Mouse (Mus musculus) MEL (cell line): ENCODE data around the gene Atp6v0e. TPM values are rescaled to one million over a fixed set of nuclear protein-coding genes. Genes with fewer than 3 reads are reported as not detected.

Experiments used
- DNase-seq: peaks from one replicate; pipeline ENCODE4 v3.0.0; 2011; ENCODE audit warnings: low read depth, low spot score
- H3K27ac ChIP-seq: 2 replicates; pipeline ENCODE4 v1.5.1; 2012; ENCODE audit warnings: low read depth, mild to moderate bottlenecking, control low read depth, low read length, moderate library complexity; ENCODE audit not compliant: control insufficient read depth
- H3K27me3 ChIP-seq, 2 experiments: fragments of 150-350 bp in 1 of 2; sonication (generic) in 1 of 2; 2 replicates each; pipeline ENCODE4 v1.6.1; 2012; ENCODE audit warnings: low read length in 2 of 2, mild to moderate bottlenecking in 2 of 2, improper control_type of control experiment in 1 of 2, moderate library complexity in 1 of 2; ENCODE audit not compliant: insufficient read depth in 2 of 2, control insufficient read depth in 1 of 2
- H3K36me3 ChIP-seq, 2 experiments: 2 replicates each; pipeline ENCODE4 v1.6.1; 2012 to 2014; ENCODE audit warnings: low read length in 2 of 2, improper control_type of control experiment in 1 of 2, inconsistent platforms in 1 of 2, mild to moderate bottlenecking in 1 of 2; ENCODE audit not compliant: insufficient read depth in 2 of 2, control insufficient read depth in 1 of 2
- H3K4me1 ChIP-seq, 2 experiments: fragments of 150-350 bp in 1 of 2; sonication (generic) in 1 of 2; 2 replicates each; pipeline ENCODE4 v1.6.1; 2012; ENCODE audit warnings: low read length in 2 of 2, improper control_type of control experiment in 1 of 2, mild to moderate bottlenecking in 1 of 2; ENCODE audit not compliant: insufficient read depth in 2 of 2, control insufficient read depth in 1 of 2
- H3K4me3 ChIP-seq, 2 experiments: fragments of 150-350 bp in 1 of 2; sonication (generic) in 1 of 2; 2 replicates each; pipeline ENCODE4 v1.5.1; 2012; ENCODE audit warnings: low read depth in 2 of 2, low read length in 2 of 2, mild to moderate bottlenecking in 2 of 2, moderate library complexity in 2 of 2, control low read depth in 1 of 2, improper control_type of control experiment in 1 of 2; ENCODE audit not compliant: control insufficient read depth in 1 of 2, insufficient read depth in 1 of 2
- H3K79me2 ChIP-seq: 2 replicates; pipeline ENCODE4 v1.6.1; 2012; ENCODE audit warnings: mild to moderate bottlenecking, low read length, moderate library complexity; ENCODE audit not compliant: control insufficient read depth, poor library complexity, insufficient read depth
- H3K9ac ChIP-seq: 2 replicates; pipeline ENCODE4 v1.6.1; 2012; ENCODE audit warnings: low read depth, mild to moderate bottlenecking, control low read depth, low read length, moderate library complexity; ENCODE audit not compliant: control insufficient read depth, poor library complexity, severe bottlenecking
- H3K9me3 ChIP-seq: fragments of 150-350 bp; sonication (generic); replicated peaks from 2 replicates; pipeline ENCODE4 v1.6.1; 2012; ENCODE audit warnings: mild to moderate bottlenecking, low read length, improper control_type of control experiment, moderate library complexity; ENCODE audit not compliant: insufficient read depth
- BHLHE40 ChIP-seq: IDR thresholded peaks from 2 replicates; pipeline ENCODE4 v1.6.1; 2012; ENCODE audit warnings: low read depth, mild to moderate bottlenecking, inconsistent platforms, low read length, improper control_type of control experiment, borderline replicate concordance
- CHD2 ChIP-seq: IDR thresholded peaks from 2 replicates; pipeline ENCODE4 v1.6.1; 2011; ENCODE audit warnings: low read length, improper control_type of control experiment
- ELF1 ChIP-seq: IDR thresholded peaks from 2 replicates; pipeline ENCODE4 v1.6.1; 2014; ENCODE audit warnings: low read depth, mild to moderate bottlenecking, inconsistent platforms, low read length, improper control_type of control experiment, moderate library complexity
- EP300 ChIP-seq, 2 experiments: IDR thresholded peaks; 2 replicates each; pipeline ENCODE4 v1.6.1; 2011; ENCODE audit warnings: improper control_type of control experiment in 2 of 2, low read length in 2 of 2, low read depth in 1 of 2, mild to moderate bottlenecking in 1 of 2
- ETS1 ChIP-seq: IDR thresholded peaks from 2 replicates; pipeline ENCODE4 v1.6.1; 2012; ENCODE audit warnings: low read depth, mild to moderate bottlenecking, inconsistent platforms, low read length, improper control_type of control experiment, moderate library complexity
- HCFC1 ChIP-seq: IDR thresholded peaks from 2 replicates; pipeline ENCODE4 v1.6.1; 2012; ENCODE audit warnings: low read depth, mild to moderate bottlenecking, inconsistent platforms, low read length, improper control_type of control experiment, moderate library complexity
- KAT2A ChIP-seq: conservative IDR thresholded peaks from 2 replicates; pipeline ENCODE4 v1.6.1; 2012; ENCODE audit warnings: low read depth, low read length, improper control_type of control experiment, inconsistent platforms
- MAX ChIP-seq: IDR thresholded peaks from 2 replicates; pipeline ENCODE4 v1.6.1; 2011; ENCODE audit warnings: low read length, improper control_type of control experiment
- MAZ ChIP-seq: IDR thresholded peaks from 2 replicates; pipeline ENCODE4 v1.6.1; 2012; ENCODE audit warnings: low read depth, mild to moderate bottlenecking, inconsistent platforms, low read length, improper control_type of control experiment
- MXI1 ChIP-seq: IDR thresholded peaks from 2 replicates; pipeline ENCODE4 v1.6.1; 2011; ENCODE audit warnings: mild to moderate bottlenecking, low read depth, low read length, improper control_type of control experiment
- MYC ChIP-seq: IDR thresholded peaks from 2 replicates; pipeline ENCODE4 v1.6.1; 2011; ENCODE audit warnings: low read depth, mild to moderate bottlenecking, low read length, improper control_type of control experiment, moderate library complexity
- NELFE ChIP-seq: IDR thresholded peaks from 2 replicates; pipeline ENCODE4 v1.6.1; 2011; ENCODE audit warnings: low read depth, low read length, improper control_type of control experiment
- POLR2A ChIP-seq, 2 experiments: IDR thresholded peaks; 2 replicates each; pipeline ENCODE4 v1.6.1; 2011 to 2012; ENCODE audit warnings: low read length in 2 of 2, mild to moderate bottlenecking in 2 of 2, control low read depth in 1 of 2, improper control_type of control experiment in 1 of 2, low read depth in 1 of 2, moderate library complexity in 1 of 2; ENCODE audit not compliant: control insufficient read depth in 1 of 2, insufficient read depth in 1 of 2, poor library complexity in 1 of 2
- POLR2AphosphoS2 ChIP-seq: IDR thresholded peaks from 2 replicates; pipeline ENCODE4 v1.6.1; 2011; ENCODE audit warnings: low read length, improper control_type of control experiment
- POLR2AphosphoS5 ChIP-seq: IDR thresholded peaks from 2 replicates; pipeline ENCODE4 v1.6.1; 2012; ENCODE audit warnings: low read depth, borderline replicate concordance, mild to moderate bottlenecking, inconsistent platforms, low read length, moderate library complexity, mixed read lengths
- RAD21 ChIP-seq: IDR thresholded peaks from 2 replicates; pipeline ENCODE4 v1.6.1; 2011; ENCODE audit warnings: mild to moderate bottlenecking, low read depth, low read length, improper control_type of control experiment
- SIN3A ChIP-seq: IDR thresholded peaks from 2 replicates; pipeline ENCODE4 v1.6.1; 2012; ENCODE audit warnings: low read length, improper control_type of control experiment, inconsistent platforms
- TBP ChIP-seq: IDR thresholded peaks from 2 replicates; pipeline ENCODE4 v1.8.0; 2011; ENCODE audit warnings: low read depth, low read length, improper control_type of control experiment
- TCF12 ChIP-seq: IDR thresholded peaks from 2 replicates; pipeline ENCODE4 v1.6.1; 2014; ENCODE audit warnings: low read depth, mild to moderate bottlenecking, inconsistent platforms, low read length, improper control_type of control experiment, moderate library complexity
- USF1 ChIP-seq: IDR thresholded peaks from 2 replicates; pipeline ENCODE4 v1.6.1; 2014; ENCODE audit warnings: low read depth, mild to moderate bottlenecking, inconsistent platforms, low read length, improper control_type of control experiment, moderate library complexity
- USF2 ChIP-seq, 2 experiments: IDR thresholded peaks; 2 replicates each; pipeline ENCODE4 v1.6.1; 2011 to 2012; ENCODE audit warnings: improper control_type of control experiment in 2 of 2, low read length in 2 of 2, borderline replicate concordance in 1 of 2, inconsistent platforms in 1 of 2, low read depth in 1 of 2, mild to moderate bottlenecking in 1 of 2; ENCODE audit not compliant: insufficient read depth in 1 of 2
- ZMIZ1 ChIP-seq: IDR thresholded peaks from 2 replicates; pipeline ENCODE4 v1.6.1; 2012; ENCODE audit warnings: low read depth, mild to moderate bottlenecking, inconsistent platforms, low read length, improper control_type of control experiment, moderate library complexity
- polyA plus RNA-seq, 2 experiments: library from polyadenylated mRNA; stranded (reverse) in 1 of 2; unstranded in 1 of 2; fragments of >175 nt in 1 of 2; fragments of >200 nt in 1 of 2; gene quantifications; 2 replicates each; pipeline versions ENCODE4 v1.2.1 to v1.2.4; 2012; ENCODE audit warnings: low replicate concordance in 2 of 2, low read depth in 1 of 2; ENCODE audit not compliant: insufficient read length in 2 of 2, insufficient read depth in 1 of 2, missing spikeins in 1 of 2
- total RNA-seq: library from RNA; depleted of rRNA; stranded (reverse); fragments of 300-350 nt; gene quantifications from 2 replicates; pipeline ENCODE4 v1.2.3, GENCODE M21; 2012

Atp6v0e gene
- total and polyA plus RNA-seq, 3 experiments = 173 to 200 TPM; not detected in 1

DNA sequence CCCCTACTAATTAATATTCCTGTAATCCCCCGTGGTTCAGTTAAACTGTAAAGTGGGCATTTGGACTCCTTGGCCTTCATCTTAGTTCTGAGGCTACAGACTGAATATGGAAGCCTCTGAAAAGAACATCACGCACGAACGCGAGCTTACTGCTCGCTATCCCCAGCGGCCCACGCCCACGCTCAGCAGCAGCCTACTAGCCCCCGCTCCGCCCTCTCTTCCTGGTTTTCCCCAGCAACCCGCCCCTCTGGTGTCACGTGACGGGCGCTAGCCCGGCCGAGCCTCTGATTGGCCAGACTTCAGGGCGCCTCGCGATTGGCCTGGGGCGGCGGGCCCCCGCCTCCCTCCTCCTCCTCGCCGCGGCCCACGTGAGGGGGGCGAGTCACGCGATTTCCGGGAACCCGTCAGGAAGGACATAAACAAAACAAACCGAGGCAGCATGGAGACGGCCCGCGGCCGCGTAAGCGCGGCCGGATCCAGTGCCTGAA lies 52.3 kb downstream of the Atp6v0e start, which contains the start of gene Crebrf:
TSS of gene Crebrf (plus strand) at position 380 of the 488 bp plus-strand sequence.
- peak within 1 kb of the TSS; percentile 97 to 99 for H3K4me3 ChIP-seq
- H3K27me3 ChIP-seq = no peaks in the 10 kb centered on the region
- DNase-seq = peak; percentile 99
- peaks cover 3% of the 10 kb centered on the region; the same call in 1 of the 2 replicates for H3K79me2 ChIP-seq
- H3K9me3 ChIP-seq = no peaks in the 10 kb centered on the region
- peak within 1 kb of the TSS; percentile 81 for H3K27ac ChIP-seq
- H3K4me1 ChIP-seq = peaks cover 19 to 25% of the 10 kb centered on the region in 2 experiments
- TF ChIP-seq CHD2 = no peak
- peak; percentile 80 for TF ChIP-seq HCFC1
- 0 out of 2 replicates have a peak, but pooled peaks have one; percentile 57 for TF ChIP-seq MYC
- peak; percentile 50; the same call in 1 of the 2 replicates for TF ChIP-seq TCF12
- peak; percentile 91 to 96 for TF ChIP-seq USF2 (IDR thresholded peaks at IDR 0.05; ENCODE audit: borderline replicate concordance in 1 of 2, insufficient read depth in 1 of 2, low read depth in 1 of 2, low read length in 2 of 2)
- TF ChIP-seq ZMIZ1 = peak; percentile 69; the same call in 1 of the 2 replicates
- peak; percentile 89; the same call in 1 of the 2 replicates for TF ChIP-seq MAZ
- peak; percentile 96 for TF ChIP-seq MXI1
- TF ChIP-seq POLR2AphosphoS2 = peak; percentile 71; the same call in 1 of the 2 replicates
- TF ChIP-seq POLR2A (IDR thresholded peaks at IDR 0.05; ENCODE audit: control insufficient read depth in 1 of 2, insufficient read depth in 1 of 2, low read depth in 1 of 2, low read length in 2 of 2, poor library complexity in 1 of 2) = peak; percentile 73 to 92; a peak in 3 of 4 replicates
- peak; percentile 86 for TF ChIP-seq TBP
- TF ChIP-seq KAT2A = no peak
- no peak for TF ChIP-seq POLR2AphosphoS5
- TF ChIP-seq ETS1 = peak; percentile 79
- TF ChIP-seq ELF1 = peak; percentile 96
- TF ChIP-seq NELFE = peak; percentile 87
- TF ChIP-seq SIN3A = peak; percentile 99
- peak; percentile 98 for TF ChIP-seq BHLHE40
- peak; percentile 99 for TF ChIP-seq USF1
- no peak for TF ChIP-seq RAD21
- no peak for TF ChIP-seq EP300 (IDR thresholded peaks at IDR 0.05; ENCODE audit: low read depth in 1 of 2, low read length in 2 of 2)
- TF ChIP-seq MAX = peak; percentile 98
- H3K36me3 ChIP-seq = peaks cover 0 to 25% of the 10 kb centered on the region in 2 experiments; a peak in 2 of 4 replicates
- peak within 1 kb of the TSS; percentile 94 for H3K9ac ChIP-seq
